Mouse (Mus musculus) heart, embryonic 14.5 days (tissue): ENCODE results near the gene Fst. TPM values are rescaled to one million over a fixed set of nuclear protein-coding genes. Genes with fewer than 3 reads are reported as not detected.

Experiments
- ATAC-seq: fragments of 200-750 bp; cut with Nextera tagmentation; 2 replicates; pipeline ENCODE4 v1.8.0; 2017; ENCODE audit warnings: low read depth, moderate TSS enrichment; ENCODE audit not compliant: insufficient number of reproducible peaks, insufficient read depth, low FRiP score
- H3K27ac ChIP-seq, 2 experiments: fragments of 200-500 bp in 1 of 2; fragments of 300-500 bp in 1 of 2; sonication (generic) in 1 of 2; replicated peaks in 1 of 2; 2 replicates each; pipeline ENCODE4 v1.5.1; 2012 to 2014; ENCODE audit warnings: low read depth in 2 of 2, low read length in 2 of 2, control low read depth in 1 of 2, mild to moderate bottlenecking in 1 of 2, mixed read lengths in 1 of 2; ENCODE audit not compliant: control insufficient read depth in 1 of 2, insufficient read depth in 1 of 2
- H3K27me3 ChIP-seq: fragments of 300-500 bp; sonication (generic); 2 replicates; pipeline ENCODE4 v1.6.1; 2014; ENCODE audit warnings: mild to moderate bottlenecking, low read length, control low read depth; ENCODE audit not compliant: control insufficient read depth, insufficient read depth
- H3K36me3 ChIP-seq: fragments of 300-500 bp; sonication (generic); 2 replicates; pipeline ENCODE4 v1.6.1; 2014; ENCODE audit warnings: mild to moderate bottlenecking, control low read depth, low read length, mixed read lengths; ENCODE audit not compliant: control insufficient read depth, insufficient read depth
- H3K4me1 ChIP-seq, 2 experiments: fragments of 200-500 bp in 1 of 2; fragments of 300-500 bp in 1 of 2; sonication (generic) in 1 of 2; 2 replicates each; pipeline ENCODE4 v1.6.1; 2012 to 2014; ENCODE audit warnings: low read length in 2 of 2, control low read depth in 1 of 2, mixed read lengths in 1 of 2; ENCODE audit not compliant: control insufficient read depth in 2 of 2, insufficient read depth in 2 of 2
- H3K4me2 ChIP-seq: fragments of 300-500 bp; sonication (generic); 2 replicates; pipeline ENCODE4 v1.6.1; 2014; ENCODE audit warnings: mild to moderate bottlenecking, low read length
- H3K4me3 ChIP-seq, 2 experiments: fragments of 200-500 bp in 1 of 2; fragments of 300-500 bp in 1 of 2; sonication (generic) in 1 of 2; 2 replicates each; pipeline ENCODE4 v1.5.1; 2012 to 2014; ENCODE audit warnings: low read length in 2 of 2, mild to moderate bottlenecking in 2 of 2, control low read depth in 1 of 2, low read depth in 1 of 2, moderate library complexity in 1 of 2; ENCODE audit not compliant: control insufficient read depth in 1 of 2, insufficient read depth in 1 of 2
- H3K9ac ChIP-seq: fragments of 300-500 bp; sonication (generic); 2 replicates; pipeline ENCODE4 v1.6.1; 2014; ENCODE audit warnings: mild to moderate bottlenecking, low read length
- H3K9me3 ChIP-seq: fragments of 300-500 bp; sonication (generic); 2 replicates; pipeline ENCODE4 v1.6.1; 2016; ENCODE audit warnings: low read length, control low read depth; ENCODE audit not compliant: control insufficient read depth
- WGBS: fragments of 180-500 bp; shearing (Covaris S2); extraction: QIAGEN DNeasy Blood & Tissue Kit; methylation state at CpG from one replicate; pipeline ENCODE4 v1.1.7; 2014; 5-methylcytosine and 5-hydroxymethylcytosine counted together
- polyA plus RNA-seq: library from polyadenylated mRNA; unstranded; fragments of >200 nt; fragmentation: Nextera tagmentation; extraction: Ambion mirVana; gene quantifications from 2 replicates; pipeline ENCODE4 v1.2.1, GENCODE M21; 2014

Gene Fst
- polyA plus RNA-seq, 1 experiment from 2014 or later = 5.8 TPM

DNA sequence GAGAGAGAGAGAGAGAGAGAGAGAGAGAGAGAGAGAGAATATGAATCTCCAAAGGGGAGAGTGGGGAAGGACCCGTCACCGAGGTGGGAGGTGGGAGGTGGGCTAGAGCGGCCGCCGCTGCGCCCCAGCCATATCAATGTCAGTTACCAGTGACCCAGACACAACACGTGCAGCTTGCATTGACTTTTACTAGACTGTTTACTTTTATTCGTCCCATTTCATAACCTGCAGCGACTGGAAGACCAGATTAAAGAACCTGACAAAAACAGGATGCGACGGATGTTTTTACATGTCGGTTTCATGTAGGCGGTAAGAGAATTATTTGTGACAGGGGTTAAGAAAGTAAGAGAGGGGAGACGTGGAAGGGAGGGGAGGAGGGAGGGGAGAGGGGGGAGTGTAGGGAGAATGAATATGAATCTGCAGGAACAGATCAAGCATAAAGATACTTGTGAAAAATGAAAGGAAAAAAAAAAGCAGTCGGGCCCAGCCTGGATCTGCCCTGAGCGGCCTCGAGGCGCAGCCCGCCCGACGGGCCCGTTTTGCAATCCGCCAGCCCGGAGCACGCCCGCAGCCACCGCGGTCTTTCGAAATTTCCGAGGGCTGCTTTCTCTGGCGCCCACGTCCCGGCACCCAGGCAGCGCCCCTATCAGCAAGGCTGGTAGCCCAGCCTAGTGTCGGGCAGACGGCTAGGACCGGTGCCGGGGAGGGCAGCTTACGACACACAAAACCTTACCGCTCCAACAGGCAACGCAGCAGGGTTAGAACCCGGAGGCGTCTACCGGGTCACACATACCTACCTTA, 1.8 kb downstream of the Fst start:
- H3K4me1 ChIP-seq = peaks cover 8 to 10% of the 10 kb centered on the region in 2 experiments; a peak in 3 of 4 replicates
- peak overlapping the region; percentile 49 to 64 for H3K4me3 ChIP-seq
- peak overlapping the region; percentile 64 for H3K9ac ChIP-seq
- H3K27me3 ChIP-seq = peaks cover 18% of the 10 kb centered on the region
- no peak overlapping the region for H3K27ac ChIP-seq
- no peaks in the 10 kb centered on the region for H3K36me3 ChIP-seq
- ATAC-seq = no peak
- under 1% methylated on average over 44 of the region's 44 CpGs for WGBS
- H3K4me2 ChIP-seq = peak overlapping the region; percentile 87
- no peaks in the 10 kb centered on the region for H3K9me3 ChIP-seq

DNA sequence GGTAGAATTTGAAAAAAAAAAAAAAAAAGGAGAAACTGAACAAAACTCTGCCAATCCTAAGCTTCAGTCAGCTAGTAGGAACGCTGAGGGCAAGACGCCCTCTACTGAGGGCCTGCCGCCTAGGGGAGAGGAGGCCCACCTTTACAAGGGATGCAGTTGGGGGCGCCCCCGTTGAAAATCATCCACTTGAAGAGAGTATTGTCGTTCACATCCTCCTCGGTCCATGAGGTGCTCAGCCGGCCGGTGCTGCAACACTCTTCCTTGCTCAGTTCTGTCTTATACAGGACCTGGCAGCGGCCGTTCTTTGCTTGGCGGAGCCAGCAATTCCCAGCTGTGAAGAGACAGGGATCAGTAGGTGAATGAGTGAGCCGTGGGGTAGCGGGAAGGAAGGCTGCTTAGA, 2.5 kb downstream of the Fst start:
- H3K36me3 ChIP-seq = no peaks in the 10 kb centered on the region
- H3K9ac ChIP-seq = peak overlapping the region; percentile 35; the same call in 1 of the 2 replicates
- H3K4me2 ChIP-seq = peak overlapping the region; percentile 87
- no peak for ATAC-seq
- peaks cover 18% of the 10 kb centered on the region for H3K27me3 ChIP-seq
- H3K4me1 ChIP-seq = peaks cover 8 to 10% of the 10 kb centered on the region in 2 experiments; a peak in 3 of 4 replicates
- H3K4me3 ChIP-seq = peak overlapping the region; percentile 46 to 64
- H3K9me3 ChIP-seq = no peaks in the 10 kb centered on the region
- WGBS = 3% methylated on average over 14 of the region's 14 CpGs
- H3K27ac ChIP-seq = no peak overlapping the region

DNA sequence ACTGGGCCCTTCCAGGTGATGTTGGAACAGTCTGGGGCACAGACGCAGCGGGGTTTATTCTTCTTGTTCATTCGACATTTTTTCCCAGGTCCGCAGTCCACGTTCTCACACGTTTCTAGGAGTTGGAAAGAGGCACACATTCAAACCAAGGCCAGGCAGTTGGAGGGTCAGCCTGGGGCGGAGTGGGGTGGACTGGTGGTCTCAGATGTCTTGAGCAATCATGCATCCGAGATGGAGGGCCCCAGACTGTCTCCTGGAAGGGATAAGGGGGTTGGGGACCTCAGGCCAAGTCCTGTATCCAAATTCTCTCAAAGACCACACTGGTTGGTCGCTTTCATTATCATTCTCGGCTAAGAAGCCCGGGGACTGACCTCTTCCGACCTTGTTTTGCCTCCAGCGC, 3.0 kb downstream of the Fst start:
- ATAC-seq = no peak
- 57% methylated on average over 13 of the region's 13 CpGs for WGBS
- Histone ChIP-seq H3K36me3 (no peaks in the 10 kb centered on the region), H3K27ac (no peak overlapping the region), H3K27me3 (peaks cover 18% of the 10 kb centered on the region), H3K9me3 (no peaks in the 10 kb centered on the region), H3K4me1 (peaks cover 8 to 10% of the 10 kb centered on the region in 2 experiments; a peak in 3 of 4 replicates), H3K9ac (no peak overlapping the region), H3K4me3 (peak overlapping the region; percentile 46 to 64), H3K4me2 (peak overlapping the region; percentile 87)

DNA sequence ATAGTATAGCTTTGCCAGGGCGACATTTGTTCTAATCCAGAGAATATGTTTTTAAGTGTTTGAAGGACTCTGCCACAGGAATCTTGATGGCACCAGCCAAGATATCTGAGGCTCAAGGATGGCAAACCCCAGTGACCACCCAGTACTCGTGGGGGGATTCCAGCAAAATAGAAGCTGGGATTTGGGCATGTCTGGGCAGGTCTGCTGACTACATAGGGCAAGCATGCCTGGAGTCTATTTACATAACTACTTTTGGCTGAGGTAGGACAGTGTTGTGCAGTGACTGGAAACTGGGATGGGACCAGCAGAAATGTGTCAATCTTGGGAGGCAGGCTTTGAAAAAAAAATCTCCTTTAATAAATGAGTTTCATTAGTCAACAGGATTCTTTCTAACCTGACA, 11.5 kb downstream of the Fst start:
- H3K9me3 ChIP-seq = no peaks in the 10 kb centered on the region
- no peaks in the 10 kb centered on the region for H3K27me3 ChIP-seq
- no peak overlapping the region for H3K9ac ChIP-seq
- no peak overlapping the region for H3K4me3 ChIP-seq
- no peak overlapping the region for H3K27ac ChIP-seq
- 46% methylated on average over 2 of the region's 2 CpGs for WGBS
- no peaks in the 10 kb centered on the region for H3K4me1 ChIP-seq
- H3K4me2 ChIP-seq = no peak overlapping the region
- H3K36me3 ChIP-seq = no peaks in the 10 kb centered on the region
- no peak for ATAC-seq

DNA sequence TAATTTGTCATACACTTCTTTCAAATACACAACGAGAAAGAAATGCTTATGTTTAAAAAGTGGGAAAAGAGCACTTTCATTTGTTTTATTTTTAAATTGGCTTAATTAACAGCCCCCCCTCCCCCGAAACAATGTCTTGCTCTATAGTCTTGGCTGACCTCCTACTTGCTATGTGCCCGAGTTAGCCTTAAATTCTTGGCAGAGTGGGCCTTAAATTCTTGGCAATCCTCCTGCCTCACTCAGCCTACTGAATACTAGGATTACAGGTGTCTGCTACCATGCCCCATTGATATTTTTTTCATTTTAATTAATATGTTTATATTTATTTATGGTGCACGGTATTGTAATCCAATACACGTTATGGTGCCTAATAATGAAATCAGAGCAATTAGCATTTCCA, 26.3 kb downstream of the Fst start:
- H3K9ac ChIP-seq = no peak overlapping the region
- no peaks in the 10 kb centered on the region for H3K9me3 ChIP-seq
- H3K4me3 ChIP-seq = no peak overlapping the region
- H3K36me3 ChIP-seq = no peaks in the 10 kb centered on the region
- 74% methylated on average over 5 of the region's 5 CpGs for WGBS
- no peaks in the 10 kb centered on the region for H3K27me3 ChIP-seq
- no peak for ATAC-seq
- H3K4me2 ChIP-seq = no peak overlapping the region
- H3K27ac ChIP-seq = no peak overlapping the region
- 0 out of 4 replicates have a peak, but pooled peaks cover 0 to 3% of the 10 kb centered on the region in 2 experiments for H3K4me1 ChIP-seq

DNA sequence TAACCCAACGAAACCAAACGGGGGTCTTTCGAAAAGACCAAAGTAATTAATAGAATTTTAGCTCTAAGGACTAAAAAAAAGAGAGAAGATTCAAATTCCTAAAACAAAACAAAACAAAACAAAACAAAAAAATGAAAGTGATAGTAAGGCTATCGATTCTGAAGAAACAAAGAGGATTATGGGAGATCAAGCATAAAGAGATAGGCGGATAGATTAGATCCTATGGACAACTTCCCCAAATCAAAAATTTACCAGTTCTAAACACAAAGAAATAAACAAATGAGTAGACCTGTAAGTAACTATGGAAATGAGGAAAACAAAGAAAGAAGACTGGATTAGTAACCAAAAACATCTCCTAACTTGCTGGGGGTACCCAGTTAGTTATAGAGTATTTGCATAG, 33.5 kb downstream of the Fst start:
- H3K9me3 ChIP-seq = 0 out of 2 replicates have a peak, but pooled peaks cover 3% of the 10 kb centered on the region
- no peaks in the 10 kb centered on the region for H3K36me3 ChIP-seq
- no peak overlapping the region for H3K4me3 ChIP-seq
- H3K27ac ChIP-seq = no peak overlapping the region
- no peaks in the 10 kb centered on the region for H3K4me1 ChIP-seq
- H3K9ac ChIP-seq = no peak overlapping the region
- H3K27me3 ChIP-seq = no peaks in the 10 kb centered on the region
- no peak for ATAC-seq
- 90% methylated on average over 5 of the region's 5 CpGs for WGBS
- H3K4me2 ChIP-seq = no peak overlapping the region

DNA sequence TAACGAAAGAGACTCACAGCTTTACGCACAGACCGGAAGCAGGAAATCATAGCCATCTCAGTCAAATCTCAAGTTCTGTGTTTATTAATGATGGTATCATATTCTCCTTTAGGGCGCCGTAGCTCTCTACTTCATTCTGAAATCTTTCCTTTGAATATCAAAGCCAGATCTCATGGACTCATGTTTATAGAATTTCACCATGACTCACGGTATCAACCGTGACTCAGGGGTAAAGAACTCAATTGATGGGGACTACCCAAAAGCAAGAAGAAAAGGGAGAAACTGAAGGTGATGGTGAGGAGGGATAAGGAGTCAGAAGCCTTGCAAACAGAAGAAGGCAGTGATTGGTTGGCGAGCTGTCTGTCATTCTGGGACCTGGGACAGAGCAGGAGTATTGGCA, 38.5 kb downstream of the Fst start:
- no peaks in the 10 kb centered on the region for H3K27me3 ChIP-seq
- no peak overlapping the region for H3K4me2 ChIP-seq
- 0 out of 2 replicates have a peak, but pooled peaks cover 3% of the 10 kb centered on the region for H3K9me3 ChIP-seq
- H3K27ac ChIP-seq = no peak overlapping the region
- ATAC-seq = no peak
- no peak overlapping the region for H3K4me3 ChIP-seq
- 64% methylated on average over 8 of the region's 8 CpGs for WGBS
- H3K36me3 ChIP-seq = no peaks in the 10 kb centered on the region
- H3K4me1 ChIP-seq = no peaks in the 10 kb centered on the region
- H3K9ac ChIP-seq = no peak overlapping the region
